Mouse (Mus musculus): ENCODE measurements around the gene Ryk. TPM values are rescaled to one million over a fixed set of nuclear protein-coding genes. Genes with fewer than 3 reads are reported as not detected.

The Ryk gene
- 30.0 and 31.1 TPM in 2 replicates for polyA plus RNA-seq (2014; fragmentation: Nextera tagmentation; extraction: Ambion mirVana)

- Histone ChIP-seq H3K27me3 (replicated peaks; ENCODE audit: control insufficient read depth, insufficient read depth, low read length) (no peaks in the 10 kb centered on the region), H3K4me3 (ENCODE audit: low read depth, low read length) (peak within 1 kb of the TSS; percentile 80), H3K4me2 (ENCODE audit: low read depth, low read length) (peak within 1 kb of the TSS; percentile 65), H3K4me1 (ENCODE audit: control insufficient read depth, insufficient read depth, low read length) (peaks cover 24% of the 10 kb centered on the region), H3K36me3 (ENCODE audit: control insufficient read depth, insufficient read depth, low read length) (no peaks in the 10 kb centered on the region), H3K9me3 (ENCODE audit: control insufficient read depth, low read length) (no peaks in the 10 kb centered on the region), H3K27ac (replicated peaks; ENCODE audit: low read depth, low read length) (peak within 1 kb of the TSS; percentile 92), H3K9ac (ENCODE audit: low read depth, low read length) (peak within 1 kb of the TSS; percentile 94)
- ATAC-seq (ENCODE audit: low read depth) (peak; percentile 86), DNase-seq (ENCODE audit: low spot score) (peak; percentile 84)
- under 1% methylated on average over 37 of the region's 119 CpGs for WGBS
These were observed at the start of gene Ryk for GRCm38 (mm10) chr9:102834742-102835591. Gene Ryk (plus strand): TSS chr9:102834917.

- Histone ChIP-seq H3K4me2 (ENCODE audit: low read depth, low read length) (no peak overlapping the region), H3K27me3 (replicated peaks; ENCODE audit: control insufficient read depth, insufficient read depth, low read length) (no peaks in the 10 kb centered on the region), H3K4me1 (ENCODE audit: control insufficient read depth, insufficient read depth, low read length) (0 out of 2 replicates have a peak, but pooled peaks cover 3% of the 10 kb centered on the region), H3K4me3 (ENCODE audit: low read depth, low read length) (no peak overlapping the region), H3K36me3 (ENCODE audit: control insufficient read depth, insufficient read depth, low read length) (no peaks in the 10 kb centered on the region), H3K9me3 (ENCODE audit: control insufficient read depth, low read length) (no peaks in the 10 kb centered on the region), H3K9ac (ENCODE audit: low read depth, low read length) (no peak overlapping the region), H3K27ac (replicated peaks; ENCODE audit: low read depth, low read length) (no peak overlapping the region)
- WGBS, result 85% methylated on average over 3 of the region's 3 CpGs
- DNase-seq (ENCODE audit: low spot score) (no peak), ATAC-seq (ENCODE audit: low read depth) (no peak)
These were observed 45.2 kb upstream of the Ryk start for GRCm38 (mm10) chr9:102789491-102789890.

- DNase-seq (ENCODE audit: low spot score) (no peak), ATAC-seq (ENCODE audit: low read depth) (no peak)
- no peak overlapping the region for H3K4me3 ChIP-seq (ENCODE audit: low read depth, low read length)
- H3K27ac ChIP-seq (replicated peaks; ENCODE audit: low read depth, low read length), result no peak overlapping the region
- no peaks in the 10 kb centered on the region for H3K9me3 ChIP-seq (ENCODE audit: control insufficient read depth, low read length)
- H3K4me2 ChIP-seq (ENCODE audit: low read depth, low read length), result no peak overlapping the region
- WGBS, result 57% methylated on average over 9 of the region's 9 CpGs
- H3K9ac ChIP-seq (ENCODE audit: low read depth, low read length), result no peak overlapping the region
- H3K36me3 ChIP-seq (ENCODE audit: control insufficient read depth, insufficient read depth, low read length), result no peaks in the 10 kb centered on the region
- H3K27me3 ChIP-seq (replicated peaks; ENCODE audit: control insufficient read depth, insufficient read depth, low read length), result no peaks in the 10 kb centered on the region
- 0 out of 2 replicates have a peak, but pooled peaks cover 3% of the 10 kb centered on the region for H3K4me1 ChIP-seq (ENCODE audit: control insufficient read depth, insufficient read depth, low read length)
These were observed 42.9 kb upstream of the Ryk start for GRCm38 (mm10) chr9:102791845-102792244.

DNA sequence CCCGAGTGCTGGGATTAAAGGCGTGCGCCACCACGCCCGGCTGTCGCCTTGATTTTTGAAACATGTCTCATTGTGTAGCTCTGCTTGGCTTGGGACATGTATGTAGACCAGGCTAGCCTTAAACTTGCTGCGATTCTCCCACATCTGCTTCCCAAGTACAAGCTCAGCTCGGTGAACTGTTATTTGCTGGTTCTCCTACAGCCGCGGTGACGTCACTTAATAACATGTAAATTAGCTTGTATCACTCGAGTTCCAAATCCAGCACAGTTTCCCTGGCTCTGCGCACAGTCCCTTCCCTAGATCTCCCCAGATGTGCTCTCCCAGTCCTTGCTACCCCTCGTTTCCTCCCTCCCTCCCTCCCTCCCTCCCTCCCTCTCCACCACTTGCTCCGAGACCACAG is 41.9 kb upstream of the Ryk start:
- Histone ChIP-seq H3K9me3 (ENCODE audit: control insufficient read depth, low read length) (no peaks in the 10 kb centered on the region), H3K36me3 (ENCODE audit: control insufficient read depth, insufficient read depth, low read length) (no peaks in the 10 kb centered on the region), H3K27ac (replicated peaks; ENCODE audit: low read depth, low read length) (no peak overlapping the region), H3K4me1 (ENCODE audit: control insufficient read depth, insufficient read depth, low read length) (0 out of 2 replicates have a peak, but pooled peaks cover 3% of the 10 kb centered on the region), H3K27me3 (replicated peaks; ENCODE audit: control insufficient read depth, insufficient read depth, low read length) (no peaks in the 10 kb centered on the region), H3K9ac (ENCODE audit: low read depth, low read length) (no peak overlapping the region), H3K4me2 (ENCODE audit: low read depth, low read length) (no peak overlapping the region), H3K4me3 (ENCODE audit: low read depth, low read length) (no peak overlapping the region)
- 71% methylated on average over 15 of the region's 15 CpGs for WGBS
- no peak for DNase-seq (ENCODE audit: low spot score)
- no peak for ATAC-seq (ENCODE audit: low read depth)

- H3K27me3 ChIP-seq (replicated peaks; ENCODE audit: control insufficient read depth, insufficient read depth, low read length), result no peaks in the 10 kb centered on the region
- 55% methylated on average over 12 of the region's 12 CpGs for WGBS
- no peak for ATAC-seq (ENCODE audit: low read depth)
These were observed 41.4 kb upstream of the Ryk start for GRCm38 (mm10) chr9:102793286-102793809.

DNA sequence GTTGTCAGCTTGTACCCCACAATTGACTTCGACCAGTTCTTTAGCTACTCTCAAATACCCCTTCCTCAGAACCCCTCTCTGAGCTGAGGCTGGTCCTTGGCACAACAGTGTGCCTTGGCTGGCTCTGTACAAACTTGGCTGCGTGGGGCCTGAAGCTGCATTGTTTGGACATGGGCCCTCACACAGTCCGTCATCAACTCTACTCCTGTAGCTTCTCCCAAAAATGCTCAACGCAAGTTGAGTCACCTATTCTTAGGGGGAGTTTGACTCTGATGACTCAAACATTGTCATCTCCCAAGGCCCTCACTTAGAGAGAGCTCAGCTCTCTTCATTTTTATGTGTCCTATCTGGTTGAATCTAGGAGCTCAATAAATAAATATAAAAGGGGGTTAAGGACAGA is 36.3 kb upstream of the Ryk start:
- H3K36me3 ChIP-seq (ENCODE audit: control insufficient read depth, insufficient read depth, low read length), result no peaks in the 10 kb centered on the region
- H3K9ac ChIP-seq (ENCODE audit: low read depth, low read length), result no peak overlapping the region
- H3K4me3 ChIP-seq (ENCODE audit: low read depth, low read length), result no peak overlapping the region
- 88% methylated on average over 4 of the region's 4 CpGs for WGBS
- no peak overlapping the region for H3K27ac ChIP-seq (replicated peaks; ENCODE audit: low read depth, low read length)
- H3K27me3 ChIP-seq (replicated peaks; ENCODE audit: control insufficient read depth, insufficient read depth, low read length), result no peaks in the 10 kb centered on the region
- ATAC-seq (ENCODE audit: low read depth), result no peak
- no peak overlapping the region for H3K4me2 ChIP-seq (ENCODE audit: low read depth, low read length)
- no peak for DNase-seq (ENCODE audit: low spot score)
- no peaks in the 10 kb centered on the region for H3K4me1 ChIP-seq (ENCODE audit: control insufficient read depth, insufficient read depth, low read length)
- no peaks in the 10 kb centered on the region for H3K9me3 ChIP-seq (ENCODE audit: control insufficient read depth, low read length)

More at GRCm38 (mm10) chr9:102793286-102793809, 41.4 kb upstream of the Ryk start:
- no peak overlapping the region for H3K9ac ChIP-seq (ENCODE audit: low read depth, low read length)
- H3K4me2 ChIP-seq (ENCODE audit: low read depth, low read length), result no peak overlapping the region
- no peaks in the 10 kb centered on the region for H3K9me3 ChIP-seq (ENCODE audit: control insufficient read depth, low read length)
- no peak for DNase-seq (ENCODE audit: low spot score)
- H3K4me1 ChIP-seq (ENCODE audit: control insufficient read depth, insufficient read depth, low read length), result 0 out of 2 replicates have a peak, but pooled peaks cover 3% of the 10 kb centered on the region
- no peak overlapping the region for H3K27ac ChIP-seq (replicated peaks; ENCODE audit: low read depth, low read length)
- no peak overlapping the region for H3K4me3 ChIP-seq (ENCODE audit: low read depth, low read length)
- H3K36me3 ChIP-seq (ENCODE audit: control insufficient read depth, insufficient read depth, low read length), result no peaks in the 10 kb centered on the region

GRCm38 (mm10) chr9:102806056-102806573 is 28.6 kb upstream of the Ryk start:
- Histone ChIP-seq H3K27me3 (replicated peaks; ENCODE audit: control insufficient read depth, insufficient read depth, low read length) (no peaks in the 10 kb centered on the region), H3K4me2 (ENCODE audit: low read depth, low read length) (no peak overlapping the region), H3K36me3 (ENCODE audit: control insufficient read depth, insufficient read depth, low read length) (no peaks in the 10 kb centered on the region), H3K4me3 (ENCODE audit: low read depth, low read length) (no peak overlapping the region), H3K27ac (replicated peaks; ENCODE audit: low read depth, low read length) (peak overlapping the region; percentile 56), H3K9me3 (ENCODE audit: control insufficient read depth, low read length) (no peaks in the 10 kb centered on the region), H3K9ac (ENCODE audit: low read depth, low read length) (no peak overlapping the region), H3K4me1 (ENCODE audit: control insufficient read depth, insufficient read depth, low read length) (peaks cover 14% of the 10 kb centered on the region; the same call in 1 of the 2 replicates)
- WGBS, result 31% methylated on average over 10 of the region's 10 CpGs
- peak; percentile 82 for ATAC-seq (ENCODE audit: low read depth)
- DNase-seq (ENCODE audit: low spot score), result peak; percentile 89

DNA sequence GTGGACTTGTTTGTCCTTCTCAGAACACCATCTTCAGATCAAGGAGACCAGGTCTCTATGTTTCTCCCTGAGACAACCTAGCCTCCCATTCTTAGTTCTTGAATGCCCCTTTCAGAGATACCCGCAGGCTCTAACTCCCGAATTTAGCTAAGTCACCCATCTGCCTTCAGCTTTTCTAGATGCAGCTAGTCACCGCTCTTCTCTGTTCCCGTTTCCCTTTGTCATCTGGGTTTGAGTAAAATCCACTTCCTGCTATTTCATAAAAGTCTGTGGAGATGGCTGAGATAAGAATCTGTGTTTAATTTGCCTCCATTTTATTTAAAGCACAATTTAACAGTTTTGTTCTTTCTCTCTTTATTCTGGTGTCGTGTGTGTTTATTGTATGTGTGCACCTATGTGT is 23.5 kb upstream of the Ryk start:
- no peak for DNase-seq (ENCODE audit: low spot score)

More for the DNA sequence above, 23.5 kb upstream of the Ryk start:
- Histone ChIP-seq H3K9ac (ENCODE audit: low read depth, low read length) (no peak overlapping the region), H3K4me1 (ENCODE audit: control insufficient read depth, insufficient read depth, low read length) (no peaks in the 10 kb centered on the region), H3K9me3 (ENCODE audit: control insufficient read depth, low read length) (no peaks in the 10 kb centered on the region), H3K27me3 (replicated peaks; ENCODE audit: control insufficient read depth, insufficient read depth, low read length) (no peaks in the 10 kb centered on the region), H3K4me3 (ENCODE audit: low read depth, low read length) (no peak overlapping the region), H3K36me3 (ENCODE audit: control insufficient read depth, insufficient read depth, low read length) (no peaks in the 10 kb centered on the region), H3K4me2 (ENCODE audit: low read depth, low read length) (no peak overlapping the region), H3K27ac (replicated peaks; ENCODE audit: low read depth, low read length) (0 out of 2 replicates have a peak overlapping the region, but pooled peaks have one; percentile 18)
- ATAC-seq (ENCODE audit: low read depth), result no peak
- 54% methylated on average over 5 of the region's 5 CpGs for WGBS

Data from embryonic facial prominence, embryonic 14.5 days (tissue).